Mouse (Mus musculus) gastrocnemius, adult 18-20 months (tissue): ENCODE data around the gene Usp39. TPM values are rescaled to one million over a fixed set of nuclear protein-coding genes. Genes with fewer than 3 reads are reported as not detected.

Source experiments
- DNase-seq: peaks from one replicate; pipeline ENCODE4 v3.0.0; 2021; ENCODE audit warnings: low spot score
- total RNA-seq, 2 experiments: library from RNA; stranded (reverse); gene quantifications; 2 replicates each; pipeline ENCODE4 v1.2.3; 2021

Usp39 gene
- total RNA-seq, 2 experiments from 2014 or later: 17.9 to 20.2 TPM

DNA sequence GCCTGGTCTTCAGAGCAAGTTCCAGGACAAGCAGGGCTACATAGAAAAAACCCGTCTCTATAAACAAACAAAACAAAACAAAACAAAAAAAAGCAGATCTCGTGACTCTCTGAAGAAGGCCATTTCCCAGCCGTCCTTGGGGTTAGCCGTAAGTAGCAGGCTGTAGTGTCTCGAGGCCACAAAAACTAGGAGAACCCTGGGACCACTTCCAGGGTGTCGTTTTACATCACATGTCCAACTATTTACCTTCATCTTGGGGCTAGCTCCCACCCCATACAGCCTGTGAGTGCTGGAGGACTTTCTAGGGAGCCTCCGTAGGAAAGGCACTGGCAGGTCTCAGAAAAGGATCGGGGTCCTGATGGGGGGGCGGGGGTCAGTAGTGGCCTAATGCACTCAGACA lies 41.5 kb downstream of the Usp39 start:
- no peak for DNase-seq

DNA sequence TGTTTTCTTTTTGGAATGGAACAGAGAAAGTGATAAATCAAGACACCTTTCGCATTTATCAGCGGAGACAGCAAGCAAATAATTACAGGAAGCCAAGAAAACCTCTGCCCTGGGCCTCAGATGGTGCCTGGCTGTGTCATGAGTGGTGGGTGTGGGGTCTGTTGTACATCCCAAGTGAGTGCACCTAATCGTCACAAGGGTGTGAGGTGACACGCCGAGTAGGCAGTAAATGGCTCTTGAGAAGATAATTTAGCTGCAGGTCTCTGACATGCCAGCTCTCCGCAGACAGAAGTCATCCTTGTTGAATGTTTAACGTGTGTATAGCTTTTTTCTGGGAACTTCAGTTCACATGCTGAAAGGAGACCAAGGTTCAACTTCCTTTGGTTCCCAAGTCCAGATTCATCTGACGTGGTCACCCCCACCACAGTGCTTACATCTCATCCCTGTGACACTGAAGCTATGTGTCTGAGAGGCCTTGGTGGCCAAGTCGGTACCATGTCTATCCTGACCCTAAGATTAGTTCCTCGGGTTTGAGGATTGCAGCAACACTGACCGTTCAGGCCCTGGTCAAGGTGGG lies 42.5 kb downstream of the Usp39 start:
- DNase-seq: no peak

DNA sequence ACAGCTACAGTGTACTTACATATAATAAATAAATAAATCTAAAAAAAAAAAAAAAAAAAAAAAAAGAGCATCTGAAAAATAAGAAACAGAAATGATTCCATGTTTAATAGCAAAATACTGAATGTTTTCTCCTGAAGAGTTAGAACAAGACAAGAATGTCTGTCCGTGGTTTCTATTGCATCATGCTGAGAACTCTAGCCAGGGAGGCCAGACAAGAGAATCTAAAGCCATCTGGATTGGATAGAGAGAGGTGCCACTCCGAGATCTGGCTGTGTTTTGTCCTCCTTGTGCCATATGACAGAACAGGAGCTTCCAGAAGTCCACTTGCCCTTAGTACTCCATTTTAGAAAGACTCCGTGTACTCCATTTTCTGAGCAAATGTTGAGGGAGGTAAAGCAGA lies 47.2 kb downstream of the Usp39 start:
- DNase-seq: no peak

DNA sequence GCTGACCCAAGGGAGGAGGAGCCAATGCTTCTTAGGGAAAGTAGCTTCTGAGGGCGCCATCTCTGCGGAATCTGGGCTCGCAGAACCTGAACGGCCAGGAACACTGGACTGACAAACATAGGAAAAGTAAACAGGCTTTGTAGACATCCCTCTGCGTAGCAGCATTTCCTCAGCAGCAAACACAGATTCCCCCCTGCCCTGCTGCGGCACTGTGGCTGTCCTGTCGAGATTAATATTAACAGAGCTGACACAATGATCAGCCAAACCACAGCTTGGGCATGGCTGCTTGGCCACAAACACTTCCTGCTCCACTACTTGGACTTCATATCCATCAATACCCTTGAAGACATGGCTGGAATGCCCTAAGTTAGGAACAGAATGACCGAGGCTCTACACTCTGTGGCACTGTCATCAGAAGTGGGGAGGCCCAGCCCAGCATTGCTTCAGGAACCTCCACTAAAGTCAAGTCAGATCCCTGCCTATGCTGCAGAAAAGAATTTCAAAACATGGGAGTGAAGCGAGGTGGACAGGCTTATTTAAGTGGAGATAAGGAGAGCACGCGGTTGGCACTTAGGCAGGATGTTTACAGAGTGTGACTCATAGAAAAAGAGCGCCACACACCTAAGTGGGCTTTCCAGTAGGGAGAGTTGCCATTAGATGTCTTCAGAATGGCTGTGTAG lies 51.9 kb downstream of the Usp39 start:
- DNase-seq: no peak

DNA sequence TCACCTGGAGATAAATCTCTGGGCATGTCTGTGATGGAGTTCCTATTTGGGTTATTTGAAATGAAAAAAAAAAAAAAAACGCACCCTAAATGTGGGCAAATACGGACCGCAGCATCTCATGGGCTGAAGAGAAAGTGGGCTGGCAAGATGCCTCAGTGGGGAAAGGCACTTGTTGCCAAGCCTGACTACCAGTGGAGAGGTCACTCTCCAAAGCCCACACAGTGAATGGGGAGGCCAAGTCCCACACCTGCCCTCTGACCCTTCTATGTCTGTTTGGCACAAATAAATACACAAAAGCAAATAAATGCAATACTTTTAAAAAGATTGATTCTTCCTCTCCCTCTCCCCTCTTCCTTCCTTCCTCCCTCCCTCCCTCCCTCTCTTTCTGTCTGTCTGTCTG lies 55.5 kb downstream of the Usp39 start:
- DNase-seq: no peak

DNA sequence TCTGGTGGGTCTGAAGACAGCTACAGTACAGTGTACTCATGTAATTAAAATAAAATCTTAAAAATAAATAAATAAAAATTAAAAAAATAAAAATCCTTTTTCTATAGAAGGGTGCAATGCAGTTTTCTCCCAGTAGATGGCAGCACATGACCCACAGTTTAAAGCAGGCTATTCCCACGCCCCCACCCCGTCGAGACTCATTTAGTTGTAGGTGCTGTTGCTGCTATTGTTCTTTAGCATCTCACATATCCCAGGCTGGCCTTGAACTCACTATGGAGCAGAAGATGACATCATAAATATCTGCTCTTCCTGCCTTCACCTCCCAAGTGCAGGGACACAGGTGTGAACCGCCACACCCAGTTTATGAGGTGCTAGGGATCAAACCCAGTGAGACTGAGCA lies 61.1 kb downstream of the Usp39 start:
- DNase-seq: peak; percentile 38

DNA sequence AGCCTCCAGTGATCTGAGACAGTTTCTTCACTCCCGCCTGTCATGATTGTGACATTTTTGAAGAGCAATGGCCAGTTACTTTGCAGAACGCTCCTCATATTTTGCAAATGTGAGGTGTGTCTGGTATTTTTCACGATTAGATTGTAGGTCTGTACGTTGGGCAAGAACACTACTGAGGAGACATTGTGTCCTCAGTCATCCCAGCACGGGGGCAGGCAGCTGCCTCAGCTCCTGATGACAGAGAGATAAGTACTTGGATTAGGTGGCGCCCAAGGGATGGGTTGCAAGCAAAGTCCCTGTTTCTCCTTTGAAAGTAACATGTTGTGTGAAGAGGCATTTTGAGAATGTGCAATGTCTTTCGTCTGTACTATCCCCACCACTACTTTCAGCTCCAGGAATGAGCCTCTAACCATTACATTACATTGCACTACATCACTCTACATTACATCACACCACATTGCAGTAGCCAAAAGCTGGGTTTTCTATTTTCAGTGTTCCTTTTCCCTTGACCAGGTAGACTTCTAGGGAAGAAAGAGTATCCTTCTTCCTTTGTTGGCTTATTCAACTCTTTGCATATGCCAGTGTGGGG lies 64.5 kb downstream of the Usp39 start:
- DNase-seq: no peak

DNA sequence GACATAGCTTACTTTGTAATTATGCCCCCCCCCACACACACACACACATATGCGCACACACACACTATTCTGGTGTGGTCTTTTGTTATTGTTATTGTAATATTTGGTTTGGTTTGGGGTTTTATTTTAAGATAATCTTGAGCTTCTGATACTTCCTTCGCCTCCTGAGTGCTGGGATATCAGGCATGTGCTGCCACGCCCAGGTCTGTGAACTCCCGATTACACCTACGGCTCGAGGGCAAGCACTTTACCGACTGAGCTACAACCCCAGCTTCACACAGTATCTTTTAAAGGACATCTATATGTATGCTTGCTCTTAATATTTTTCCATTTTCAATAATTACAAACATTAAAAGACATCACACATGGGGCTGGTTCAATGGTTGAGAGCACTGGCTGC lies 65.5 kb downstream of the Usp39 start:
- no peak for DNase-seq

DNA sequence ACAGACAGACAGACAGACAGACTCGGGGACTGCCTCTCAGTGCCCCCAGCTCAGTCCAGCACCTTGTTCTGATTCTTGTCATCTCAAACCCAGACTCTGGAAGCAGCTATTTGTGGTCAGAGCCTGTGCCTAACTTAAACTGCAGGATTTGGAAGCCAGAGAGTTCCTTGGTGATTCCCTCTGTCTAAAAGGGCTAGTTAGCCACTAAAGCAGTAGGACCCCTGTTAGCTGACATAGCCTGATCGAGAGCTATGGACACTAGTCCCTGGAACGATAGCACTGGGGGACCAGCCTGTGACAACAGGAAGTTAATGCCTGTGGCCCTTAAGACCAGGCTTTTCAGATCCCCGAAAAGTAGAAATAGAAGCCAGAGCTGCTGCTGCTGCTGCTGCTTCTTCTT lies 66.1 kb downstream of the Usp39 start:
- DNase-seq: no peak

DNA sequence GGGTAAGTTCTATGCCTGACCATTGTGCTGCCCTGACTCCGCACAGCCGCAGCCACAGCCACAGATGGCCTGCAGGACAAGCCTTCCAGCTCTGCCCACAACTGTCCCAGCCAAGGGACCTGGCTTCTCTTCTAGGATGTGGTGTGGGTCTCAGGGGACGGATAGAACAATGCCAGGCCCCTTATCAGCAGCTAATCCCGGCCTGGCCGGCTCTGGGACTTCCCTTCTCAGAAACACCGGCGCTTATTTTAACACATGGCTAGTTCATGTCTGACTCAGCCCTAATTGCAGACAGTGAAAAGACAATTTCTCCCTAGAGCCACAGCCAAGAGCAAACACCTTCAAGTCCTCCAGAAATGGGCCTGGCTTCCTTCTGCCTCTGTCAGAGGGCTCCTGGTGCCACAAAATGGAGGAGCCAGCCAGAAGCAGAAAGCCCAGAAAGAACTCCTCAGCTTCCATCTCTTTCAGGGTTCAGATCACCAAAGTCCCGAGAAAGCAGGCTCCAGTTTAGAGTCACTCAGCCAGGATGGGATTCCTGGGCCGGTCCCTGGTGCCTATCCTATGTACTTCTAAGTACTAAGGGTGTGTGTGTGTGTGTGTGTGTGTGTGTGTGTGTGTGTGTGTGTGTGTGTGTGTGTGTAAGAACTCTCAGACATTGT lies 67.3 kb downstream of the Usp39 start:
- no peak for DNase-seq

DNA sequence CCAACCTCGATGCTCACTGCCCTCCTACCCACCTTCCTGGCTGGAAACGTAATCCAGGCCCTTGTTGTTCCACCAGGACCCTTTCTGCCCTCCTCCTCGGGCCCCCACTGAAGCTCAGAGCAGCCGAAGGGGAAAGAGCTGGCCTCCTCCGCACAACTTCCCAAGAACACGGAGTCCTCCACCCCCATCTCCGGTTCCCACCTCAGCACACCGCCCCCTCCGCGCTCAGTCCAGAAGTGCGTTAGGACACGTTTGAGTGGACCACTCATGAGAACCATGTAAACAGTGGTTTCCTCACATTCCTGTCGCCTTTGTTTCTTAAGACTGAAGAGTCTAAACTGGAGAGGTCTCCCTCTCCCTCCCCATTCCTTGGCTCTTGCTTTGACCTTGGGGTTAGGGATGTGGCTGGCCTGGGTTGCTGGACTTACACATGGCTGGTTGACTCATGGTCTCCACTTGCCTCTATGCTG lies 68.0 kb downstream of the Usp39 start:
- DNase-seq: no peak

DNA sequence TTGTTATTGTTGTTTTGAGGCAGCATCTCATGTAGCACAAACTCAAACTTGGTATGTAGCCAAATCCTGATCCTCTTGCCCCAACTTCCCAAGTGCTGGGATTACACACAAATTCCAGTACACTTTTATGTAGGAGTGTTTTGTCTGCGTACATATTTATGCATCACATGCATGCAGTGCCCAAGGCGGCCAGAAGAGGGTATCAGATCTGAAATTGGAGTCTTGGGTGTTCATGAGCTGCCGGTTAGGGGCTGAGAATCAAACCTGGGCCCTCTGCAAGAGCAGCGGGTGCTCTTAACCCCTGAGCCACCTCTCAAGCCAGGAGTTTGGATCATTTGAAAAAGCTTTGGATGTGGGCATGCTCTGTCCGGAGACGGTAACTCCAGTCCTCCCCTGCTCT lies 68.8 kb downstream of the Usp39 start:
- DNase-seq: no peak

DNA sequence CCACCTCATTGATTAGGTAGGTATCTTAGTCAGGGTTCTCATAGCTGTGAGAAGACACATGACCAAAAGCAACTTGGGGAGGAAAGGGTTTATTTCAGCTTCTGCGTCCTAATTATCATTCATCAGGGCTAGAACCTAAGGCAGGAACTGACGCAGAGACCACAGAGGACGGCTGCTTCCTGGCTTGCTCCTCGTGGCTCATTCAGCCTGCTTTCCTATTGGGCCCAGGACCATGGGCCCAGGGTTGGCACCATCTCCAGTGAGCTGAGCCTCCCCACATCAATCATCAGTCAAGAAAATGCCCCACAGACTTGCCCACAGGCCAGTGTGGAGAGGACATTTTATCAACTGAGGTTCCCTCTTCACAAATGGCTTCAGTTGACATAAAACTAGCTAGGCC lies 69.5 kb downstream of the Usp39 start:
- DNase-seq: no peak

DNA sequence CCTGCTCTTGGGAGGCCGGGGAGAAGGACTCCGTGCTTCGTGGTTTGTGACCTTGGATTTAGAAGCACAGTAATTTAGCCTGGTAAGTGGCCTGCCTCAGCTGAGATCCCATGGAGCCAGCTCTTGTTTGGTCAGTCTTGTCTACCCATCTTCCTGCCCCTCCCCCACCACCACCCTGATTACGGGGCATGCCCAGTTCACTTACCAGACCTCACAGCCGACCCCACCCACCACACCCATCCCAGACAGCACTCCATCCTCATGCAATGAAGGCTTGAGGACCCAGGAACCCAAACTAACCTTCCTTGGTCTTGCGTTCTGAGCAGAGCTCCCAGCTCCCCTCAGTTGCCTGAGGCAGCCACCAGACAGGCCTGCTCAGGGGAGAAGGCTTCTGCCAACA lies 71.8 kb downstream of the Usp39 start:
- DNase-seq: no peak

DNA sequence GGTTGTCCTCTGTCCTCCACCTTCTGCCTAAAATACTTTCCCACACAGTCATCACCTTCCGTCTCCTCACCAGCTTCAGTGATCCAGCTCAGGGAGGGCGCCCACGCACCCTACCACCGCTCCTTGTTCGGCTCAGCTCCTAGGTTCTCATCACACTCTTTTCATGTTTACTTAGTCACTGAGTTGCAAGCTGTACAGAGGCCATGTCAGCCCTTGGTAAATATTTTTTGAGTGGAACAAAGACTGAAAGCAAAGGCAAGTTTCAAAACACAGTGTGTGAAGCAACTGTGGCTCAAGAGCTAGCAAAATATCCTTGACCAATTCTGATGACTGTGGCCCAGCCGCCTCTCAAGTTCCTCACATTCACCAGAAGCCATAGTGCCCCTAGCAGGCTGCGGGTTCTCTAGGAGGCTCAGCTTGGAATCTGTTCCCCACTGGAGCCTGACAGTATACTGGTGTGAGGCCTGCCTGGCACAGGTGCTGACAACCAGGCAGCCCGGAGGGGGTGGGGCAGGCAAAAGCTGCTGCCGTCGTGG lies 72.8 kb downstream of the Usp39 start:
- no peak for DNase-seq

DNA sequence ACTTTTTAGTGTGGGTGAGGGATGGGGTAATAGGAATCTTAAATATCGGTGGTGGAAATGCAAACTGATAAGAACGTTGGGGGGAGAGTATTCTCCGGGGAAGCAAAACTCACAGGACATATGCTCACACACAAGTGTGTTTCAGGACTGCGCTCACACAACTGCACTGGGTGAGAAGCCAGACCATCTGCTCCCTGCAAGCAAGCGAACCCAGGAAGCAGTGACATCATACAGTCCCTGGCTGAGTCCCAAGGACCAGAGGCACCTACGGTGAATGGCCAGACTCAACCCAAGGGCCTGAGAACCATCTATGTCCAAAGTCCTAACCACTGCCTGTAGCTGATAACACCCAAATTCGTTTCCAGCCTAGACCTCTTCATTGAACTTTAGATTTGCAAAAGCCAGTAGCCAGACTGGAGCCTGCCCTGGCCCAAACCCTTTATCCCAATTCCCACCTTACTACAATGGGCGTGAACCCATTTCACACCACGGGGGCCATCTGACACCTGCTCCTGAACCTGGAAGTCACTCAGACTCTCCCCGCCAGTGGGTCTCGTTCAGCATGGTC lies 73.9 kb downstream of the Usp39 start:
- DNase-seq: no peak

DNA sequence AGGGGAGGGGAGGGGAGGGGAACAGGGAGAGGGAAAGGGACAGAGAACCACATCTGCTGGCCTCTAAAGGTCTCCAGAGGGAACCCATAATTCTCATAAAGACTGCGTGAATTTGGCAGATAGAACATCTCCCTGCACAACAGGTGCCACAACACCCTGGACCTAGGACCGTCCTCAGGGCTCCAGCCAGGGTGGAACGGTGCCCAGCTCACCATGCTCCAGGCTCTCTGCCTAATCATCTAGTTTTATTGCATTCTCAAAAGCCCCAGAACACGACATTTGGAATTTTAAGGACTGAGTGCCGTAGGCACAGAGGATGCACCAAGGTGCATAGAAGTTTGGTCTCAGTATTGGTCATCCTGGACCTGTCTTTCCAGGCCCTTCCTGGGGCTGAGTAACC lies 74.7 kb downstream of the Usp39 start:
- no peak for DNase-seq

Other genes starting within 250 kb of the Usp39 start
- gene St3gal5, start 247.6 kb downstream of the Usp39 start, total RNA-seq: 10 to 100 TPM; 58.1 to 85.3 TPM
- gene Atoh8, start 109.6 kb downstream of the Usp39 start, total RNA-seq: 1 to 10 TPM; 4.3 to 6.3 TPM
- gene Sftpb, start 40.6 kb downstream of the Usp39 start, total RNA-seq: not detected
- gene 0610030E20Rik, start 2.1 kb upstream of the Usp39 start, total RNA-seq: 1 to 10 TPM; 7.2 to 8.0 TPM
- 10 to 100 TPM; 22.4 to 24.2 TPM for gene Tmem150a, start 10.3 kb upstream of the Usp39 start, total RNA-seq
- 10 to 100 TPM; 27.0 to 27.6 TPM for gene Rnf181, start 21.8 kb upstream of the Usp39 start, total RNA-seq
- gene Vamp5, start 35.3 kb upstream of the Usp39 start, total RNA-seq: 100 to 1,000 TPM; 107 to 121 TPM
- 10 to 100 TPM; 44.3 to 55.4 TPM for gene Vamp8, start 45.5 kb upstream of the Usp39 start, total RNA-seq
- gene Ggcx, start 69.1 kb upstream of the Usp39 start, total RNA-seq: 10 to 100 TPM; 12.2 to 12.7 TPM
- gene Mat2a, start 94.4 kb upstream of the Usp39 start, total RNA-seq: 10 to 100 TPM; 97.2 to 98.0 TPM
- 1 to 10 TPM in 1 of 2 experiments, under 1 TPM in 1; 0.93 to 1.3 TPM for gene Sh2d6, start 176.5 kb upstream of the Usp39 start, total RNA-seq
- 10 to 100 TPM in 1 of 2 experiments, 1 to 10 TPM in 1; 9.2 to 14.3 TPM for gene Capg, start 199.2 kb upstream of the Usp39 start, total RNA-seq